Mouse (Mus musculus) myocyte (in vitro differentiated cells): ENCODE data around the gene Ipo11. TPM values are rescaled to one million over a fixed set of nuclear protein-coding genes. Genes with fewer than 3 reads are reported as not detected.

Experiments used
- H3K27me3 ChIP-seq: one replicate; pipeline ENCODE4 v1.6.1; 2011; ENCODE audit not compliant: control insufficient read depth, insufficient read depth, insufficient read length
- H3K36me3 ChIP-seq: one replicate; pipeline ENCODE4 v1.6.1; 2011; ENCODE audit not compliant: control insufficient read depth, insufficient read depth
- H3K4me2 ChIP-seq: one replicate; pipeline ENCODE4 v1.6.1; 2011; ENCODE audit warnings: low read depth, control low read depth
- H3K4me3 ChIP-seq: one replicate; pipeline ENCODE4 v1.5.1; 2011; ENCODE audit warnings: mild to moderate bottlenecking, control low read depth, moderate library complexity
- H3K79me2 ChIP-seq: one replicate; pipeline ENCODE4 v1.6.1; 2011; ENCODE audit not compliant: control insufficient read depth, insufficient read depth
- H3ac ChIP-seq: one replicate; pipeline ENCODE4 v1.6.1; 2011; ENCODE audit not compliant: control insufficient read depth, insufficient read length
- CEBPB ChIP-seq: IDR thresholded peaks from 2 replicates; pipeline ENCODE4 v1.6.1; 2011; ENCODE audit warnings: mild to moderate bottlenecking, moderate library complexity; ENCODE audit not compliant: poor library complexity, insufficient read depth, severe bottlenecking
- E2F4 ChIP-seq: IDR thresholded peaks from one replicate; pipeline ENCODE4 v1.6.1; 2011; ENCODE audit warnings: mild to moderate bottlenecking, control low read depth, moderate library complexity; ENCODE audit not compliant: insufficient read depth
- MAX ChIP-seq: IDR thresholded peaks from one replicate; pipeline ENCODE4 v1.6.1; 2011; ENCODE audit warnings: low read depth, mild to moderate bottlenecking, control low read depth
- MYOD1 ChIP-seq, 3 experiments: IDR thresholded peaks; one replicate each; pipeline ENCODE4 v1.6.1; 2011; ENCODE audit warnings: control low read depth in 2 of 3, low read depth in 2 of 3, mild to moderate bottlenecking in 2 of 3, moderate library complexity in 1 of 3; ENCODE audit not compliant: insufficient read length in 2 of 3, control insufficient read depth in 1 of 3
- MYOG ChIP-seq, 3 experiments: IDR thresholded peaks; one replicate each; pipeline ENCODE4 v1.6.1; 2011; ENCODE audit warnings: control low read depth in 2 of 3, low read depth in 2 of 3, mild to moderate bottlenecking in 2 of 3; ENCODE audit not compliant: insufficient read length in 2 of 3, control insufficient read depth in 1 of 3, insufficient read depth in 1 of 3
- POLR2A ChIP-seq: IDR thresholded peaks from one replicate; pipeline ENCODE4 v1.6.1; 2011; ENCODE audit warnings: low read depth, mild to moderate bottlenecking, control low read depth, moderate library complexity; ENCODE audit not compliant: insufficient read length
- POLR2AphosphoS2 ChIP-seq: IDR thresholded peaks from one replicate; pipeline ENCODE4 v1.6.1; 2011; ENCODE audit warnings: low read depth, control low read depth; ENCODE audit not compliant: insufficient read length
- REST ChIP-seq: IDR thresholded peaks from one replicate; pipeline ENCODE4 v1.6.1; 2011; ENCODE audit warnings: mild to moderate bottlenecking, control low read depth, moderate library complexity; ENCODE audit not compliant: insufficient read depth, insufficient read length
- SRF ChIP-seq: IDR thresholded peaks from one replicate; pipeline ENCODE4 v1.6.1; 2011; ENCODE audit warnings: low read depth; ENCODE audit not compliant: control insufficient read depth, insufficient read length
- TCF12 ChIP-seq: IDR thresholded peaks from one replicate; pipeline ENCODE4 v1.6.1; 2011; ENCODE audit warnings: mild to moderate bottlenecking, control low read depth; ENCODE audit not compliant: poor library complexity, insufficient read depth, severe bottlenecking
- TCF3 ChIP-seq: IDR thresholded peaks from one replicate; pipeline ENCODE4 v1.6.1; 2011; ENCODE audit warnings: low read depth, control low read depth; ENCODE audit not compliant: insufficient read length
- USF1 ChIP-seq: IDR thresholded peaks from one replicate; pipeline ENCODE4 v1.6.1; 2011; ENCODE audit warnings: low read depth, mild to moderate bottlenecking, control low read depth, moderate library complexity
- polyA plus RNA-seq: library from polyadenylated mRNA; unstranded; fragments of >200 nt; fragmentation: generic; extraction: Trizol; gene quantifications from one replicate; pipeline ENCODE4 v1.2.1, GENCODE M21; 2012; ENCODE audit warnings: missing spikeins

The Ipo11 gene
- polyA plus RNA-seq, 1 experiment, result 10.4 TPM

DNA sequence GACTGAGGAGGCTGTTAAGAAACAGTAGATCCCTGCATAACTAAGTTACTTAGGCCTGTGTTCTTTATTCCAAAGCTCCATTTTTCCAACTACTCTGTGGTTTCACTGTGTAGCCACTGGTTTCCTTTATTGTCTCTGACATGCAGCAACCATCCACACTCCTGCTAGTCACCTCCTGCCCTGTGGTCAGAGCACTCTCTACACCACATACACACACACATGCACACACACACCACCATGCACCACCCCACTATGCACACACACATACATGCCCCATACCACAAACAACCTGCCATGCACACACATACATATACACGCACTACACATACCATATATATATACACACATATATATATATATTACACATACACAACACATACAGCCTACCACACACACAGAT, 175.1 kb downstream of the Ipo11 start:
- Histone ChIP-seq H3K4me2 (no peak overlapping the region), H3K36me3 (no peaks in the 10 kb centered on the region), H3ac (no peak overlapping the region), H3K27me3 (no peaks in the 10 kb centered on the region), H3K79me2 (no peaks in the 10 kb centered on the region), H3K4me3 (no peak overlapping the region)
- TF ChIP-seq POLR2AphosphoS2 (no peak), REST (no peak), SRF (no peak)

DNA sequence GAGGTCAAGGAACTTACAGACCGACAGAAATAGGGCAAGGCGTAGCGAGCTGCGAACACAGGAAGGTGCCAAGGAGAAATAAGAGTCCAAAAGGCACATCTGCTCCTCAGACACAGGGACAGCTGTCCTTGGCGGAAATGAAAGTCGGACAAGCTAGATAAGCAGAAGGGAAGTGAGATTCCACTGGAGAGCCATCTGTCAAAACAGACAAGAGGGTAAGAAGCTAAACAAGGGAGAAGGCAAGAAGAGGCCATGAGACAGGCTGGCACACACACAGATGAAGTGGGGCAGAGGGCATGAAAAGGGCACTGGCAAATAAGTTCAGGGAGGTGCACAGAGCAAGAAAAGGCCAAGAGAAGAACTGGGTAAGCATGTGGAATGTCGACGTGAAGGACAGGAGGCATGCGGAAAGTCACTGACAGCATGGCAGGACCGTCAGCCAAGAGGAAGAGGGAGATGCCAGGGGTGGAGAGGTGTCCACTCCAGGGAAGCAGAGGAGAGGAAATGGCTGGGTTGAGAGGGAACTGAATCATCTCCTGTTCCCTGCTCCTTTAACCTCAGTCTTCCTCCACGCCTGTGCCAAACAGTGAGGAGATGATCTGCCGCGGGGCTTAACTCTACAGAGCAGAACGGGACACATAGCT, 176.4 kb downstream of the Ipo11 start:
- Histone ChIP-seq H3ac (no peak overlapping the region), H3K36me3 (no peaks in the 10 kb centered on the region), H3K79me2 (no peaks in the 10 kb centered on the region), H3K4me3 (no peak overlapping the region), H3K27me3 (no peaks in the 10 kb centered on the region), H3K4me2 (no peak overlapping the region)
- TF ChIP-seq REST, result no peak
- no peak for TF ChIP-seq TCF12
- TF ChIP-seq MYOG (IDR thresholded peaks at IDR 0.05; ENCODE audit: control insufficient read depth in 1 of 3, insufficient read depth in 1 of 3, insufficient read length in 2 of 3, low read depth in 2 of 3), result no peak
- TF ChIP-seq POLR2A, result no peak
- TF ChIP-seq SRF, result no peak
- no peak for TF ChIP-seq E2F4
- TF ChIP-seq USF1, result no peak
- no peak for TF ChIP-seq MYOD1 (IDR thresholded peaks at IDR 0.05; ENCODE audit: control insufficient read depth in 1 of 3, insufficient read length in 2 of 3, low read depth in 2 of 3)
- no peak for TF ChIP-seq CEBPB
- no peak for TF ChIP-seq TCF3
- TF ChIP-seq MAX, result no peak
- TF ChIP-seq POLR2AphosphoS2, result no peak

- Histone ChIP-seq H3K36me3 (no peaks in the 10 kb centered on the region), H3K79me2 (no peaks in the 10 kb centered on the region), H3ac (no peak overlapping the region), H3K4me3 (no peak overlapping the region), H3K4me2 (no peak overlapping the region), H3K27me3 (no peaks in the 10 kb centered on the region)
- TF ChIP-seq MAX, result no peak
- no peak for TF ChIP-seq SRF
- TF ChIP-seq MYOD1 (IDR thresholded peaks at IDR 0.05; ENCODE audit: control insufficient read depth in 1 of 3, insufficient read length in 2 of 3, low read depth in 2 of 3), result no peak
- no peak for TF ChIP-seq USF1
- TF ChIP-seq REST, result no peak
- no peak for TF ChIP-seq TCF12
- no peak for TF ChIP-seq MYOG (IDR thresholded peaks at IDR 0.05; ENCODE audit: control insufficient read depth in 1 of 3, insufficient read depth in 1 of 3, insufficient read length in 2 of 3, low read depth in 2 of 3)
- no peak for TF ChIP-seq E2F4
- TF ChIP-seq POLR2AphosphoS2, result no peak
- TF ChIP-seq TCF3, result no peak
- TF ChIP-seq CEBPB, result no peak
- no peak for TF ChIP-seq POLR2A
Measured at GRCm38 (mm10) chr13:106755892-106756291, 180.9 kb downstream of the Ipo11 start.

- H3ac ChIP-seq, result no peak overlapping the region
- no peak overlapping the region for H3K4me2 ChIP-seq
- H3K4me3 ChIP-seq, result no peak overlapping the region
- H3K79me2 ChIP-seq, result no peaks in the 10 kb centered on the region
- H3K36me3 ChIP-seq, result no peaks in the 10 kb centered on the region
- no peaks in the 10 kb centered on the region for H3K27me3 ChIP-seq
- TF ChIP-seq E2F4 (no peak), POLR2AphosphoS2 (no peak)
Measured at GRCm38 (mm10) chr13:106754216-106754615, 182.5 kb downstream of the Ipo11 start.

DNA sequence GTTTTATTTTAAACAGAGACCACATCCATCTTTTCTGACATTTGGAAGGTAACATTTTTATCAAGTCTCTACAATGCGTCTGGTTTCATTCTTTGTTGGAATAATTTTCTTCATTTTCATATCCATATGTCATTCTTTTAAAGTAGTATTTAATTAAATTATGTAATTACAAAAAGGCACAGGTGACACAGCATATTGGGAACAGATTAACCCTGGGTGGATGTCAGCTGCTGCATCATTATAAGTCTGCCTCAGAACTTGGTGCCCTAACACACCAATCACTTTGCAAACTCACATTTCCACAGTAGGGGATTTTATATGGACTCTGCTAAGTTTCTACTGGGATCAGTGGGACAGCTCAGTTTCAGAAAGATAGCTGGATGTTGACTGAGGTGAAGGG, 184.8 kb downstream of the Ipo11 start:
- Histone ChIP-seq H3K27me3 (no peaks in the 10 kb centered on the region), H3K4me3 (no peak overlapping the region), H3K36me3 (no peaks in the 10 kb centered on the region), H3ac (no peak overlapping the region), H3K79me2 (no peaks in the 10 kb centered on the region), H3K4me2 (no peak overlapping the region)
- TF ChIP-seq POLR2AphosphoS2 (no peak), USF1 (no peak), POLR2A (no peak), SRF (no peak), REST (no peak), MYOG (IDR thresholded peaks at IDR 0.05; ENCODE audit: control insufficient read depth in 1 of 3, insufficient read depth in 1 of 3, insufficient read length in 2 of 3, low read depth in 2 of 3) (no peak), TCF3 (no peak), TCF12 (no peak), MAX (no peak), E2F4 (no peak), CEBPB (no peak), MYOD1 (IDR thresholded peaks at IDR 0.05; ENCODE audit: control insufficient read depth in 1 of 3, insufficient read length in 2 of 3, low read depth in 2 of 3) (no peak)
